ENCODE assay signal across 23 mouse cellular contexts in genomic region chr17:62468859-62469258, GRCm38 (mm10).
DNase-seq lines count a peak whose midpoint lies in the region; ATAC-seq and TF ChIP-seq lines count a peak whose summit lies in the region.
"Had no signal": no experiment of that assay in that cellular context is flagged by ENCODE, and none has a peak within 500 bp of the region (broad histone marks: within the 10 kb centered on the region; RNA-seq: fewer than 3 reads in every experiment).

No protein-coding gene starts in this region.

- no peaks in the 10 kb centered on the region for H3K36me3 ChIP-seq in intestine, embryonic 15.5 days
- H3K36me3 ChIP-seq in limb, embryonic 10.5 days: no peaks in the 10 kb centered on the region
- H3K36me3 ChIP-seq in midbrain, embryonic 10.5 days: no peaks in the 10 kb centered on the region
- H3K36me3 ChIP-seq: embryonic facial prominence, embryonic 10.5 days; embryonic facial prominence, embryonic 12.5 days; forebrain, embryonic 15.5 days; G1E had no signal

- H3K4me2 ChIP-seq in intestine, embryonic 15.5 days (replicated peaks): no peak overlapping the region
- H3K4me2 ChIP-seq: embryonic facial prominence, embryonic 12.5 days; forebrain, embryonic 13.5 days; forebrain, embryonic 15.5 days had no signal

- H3K27me3 ChIP-seq in Patski: no peaks in the 10 kb centered on the region
- H3K27me3 ChIP-seq in intestine, embryonic 15.5 days (replicated peaks): no peaks in the 10 kb centered on the region
- no peaks in the 10 kb centered on the region for H3K27me3 ChIP-seq in limb, embryonic 10.5 days (ENCODE audit: low read depth, poor library complexity, severe bottlenecking)
- H3K27me3 ChIP-seq in midbrain, embryonic 10.5 days (ENCODE audit: low read depth, poor library complexity, severe bottlenecking): no peaks in the 10 kb centered on the region
- H3K27me3 ChIP-seq: CH12.LX; embryonic facial prominence, embryonic 12.5 days; forebrain, embryonic 13.5 days; forebrain, embryonic 15.5 days had no signal

- POLR2A ChIA-PET in Patski (lab: Charles Lee): no interaction called here

- no peak overlapping the region for H3K27ac ChIP-seq in intestine, embryonic 15.5 days
- no peak overlapping the region for H3K27ac ChIP-seq in limb, embryonic 10.5 days
- H3K27ac ChIP-seq in midbrain, embryonic 10.5 days (replicated peaks): no peak overlapping the region
- H3K27ac ChIP-seq: embryonic facial prominence, embryonic 10.5 days; embryonic facial prominence, embryonic 12.5 days; forebrain, embryonic 13.5 days; forebrain, embryonic 15.5 days had no signal

- H3K4me1 ChIP-seq in intestine, embryonic 15.5 days (replicated peaks): no peaks in the 10 kb centered on the region
- no peaks in the 10 kb centered on the region for H3K4me1 ChIP-seq in limb, embryonic 10.5 days
- no peaks in the 10 kb centered on the region for H3K4me1 ChIP-seq in midbrain, embryonic 10.5 days
- H3K4me1 ChIP-seq: embryonic facial prominence, embryonic 12.5 days; forebrain, embryonic 13.5 days; forebrain, embryonic 15.5 days had no signal

- H3K9ac ChIP-seq in intestine, embryonic 15.5 days: no peak overlapping the region
- H3K9ac ChIP-seq: embryonic facial prominence, embryonic 12.5 days; forebrain, embryonic 13.5 days; forebrain, embryonic 15.5 days; forebrain, postnatal 0 days had no signal

- H3K9me3 ChIP-seq in intestine, embryonic 15.5 days: no peaks in the 10 kb centered on the region
- H3K9me3 ChIP-seq in limb, embryonic 10.5 days (replicated peaks): no peaks in the 10 kb centered on the region
- no peaks in the 10 kb centered on the region for H3K9me3 ChIP-seq in midbrain, embryonic 10.5 days (replicated peaks)
- H3K9me3 ChIP-seq: embryonic facial prominence, embryonic 10.5 days; embryonic facial prominence, embryonic 12.5 days; forebrain, embryonic 13.5 days; forebrain, embryonic 15.5 days had no signal

- in situ Hi-C loops in Patski (cut with MboI; ENCODE audit: low pct_unique_long_range_greater_than_20kb): no loop called here

- DNase-seq in Muller cell, postnatal 12 days (ENCODE audit: inconsistent ontology term): peak; percentile 40
- DNase-seq in Patski (ENCODE audit: low read depth, low spot score): no peak
- peak; percentile 4 for DNase-seq in ZHBTc4 (ENCODE audit: low read depth, low spot score)
- DNase-seq in limb, embryonic 10.5 days (ENCODE audit: low spot score): no peak
- DNase-seq in midbrain, embryonic 10.5 days (ENCODE audit: low spot score): no peak
- DNase-seq: adrenal gland, adult 2 months; adrenal gland, postnatal 14 days; adrenal gland, postnatal 36 days; B cell, adult 2 months; cerebellum, adult 11-12 months; cerebellum, adult 2 months; cerebellum, adult 9-10 months; cerebellum, postnatal 10 days; cerebellum, postnatal 25 days; forebrain, postnatal 0 days had no signal

- H3K4me3 ChIP-seq in intestine, embryonic 15.5 days (replicated peaks): no peak overlapping the region
- no peak overlapping the region for H3K4me3 ChIP-seq in limb, embryonic 10.5 days
- no peak overlapping the region for H3K4me3 ChIP-seq in midbrain, embryonic 10.5 days
- H3K4me3 ChIP-seq: embryonic facial prominence, embryonic 10.5 days; embryonic facial prominence, embryonic 12.5 days; forebrain, embryonic 13.5 days; forebrain, embryonic 15.5 days had no signal

- WGBS in intestine, embryonic 15.5 days: 74% methylated on average over 7 of the region's 7 CpGs
- 85% methylated on average over 7 of the region's 7 CpGs for WGBS in limb, embryonic 10.5 days
- 79% methylated on average over 7 of the region's 7 CpGs for WGBS in midbrain, embryonic 10.5 days

- peak; percentile 65 for ATAC-seq in Patski
- ATAC-seq in intestine, embryonic 15.5 days: no peak
- ATAC-seq: CD4-positive, CD25-positive, alpha-beta regulatory T cell, adult 4 months; forebrain, embryonic 13.5 days; forebrain, embryonic 15.5 days; forebrain, postnatal 0 days had no signal

- no peak for TF ChIP-seq CTCF in Patski (IDR thresholded peaks at IDR 0.05)

- CTCF ChIA-PET in Patski (lab: Charles Lee): interaction anchor here (1.3 kb wide), 1 partner anchor 9 kb away, joined by 3 read pairs; no protein-coding TSS in a partner anchor

Comparison
In these comparisons a context has a peak if more than half of its experiments do, and no peak if none do; other contexts are left out.
1. DNase-seq: peak in Muller cell, postnatal 12 days (single experiment) and ZHBTc4 (single experiment); none in Patski (single experiment), limb, embryonic 10.5 days (single experiment) and midbrain, embryonic 10.5 days (single experiment).